Mouse (Mus musculus) neutrophil, adult 59 days (primary cell): Measurements from ENCODE around the gene Zan. TPM values are rescaled to one million over a fixed set of nuclear protein-coding genes. Genes with fewer than 3 reads are reported as not detected.

Experiments
- total RNA-seq, 2 experiments: library from RNA; stranded (reverse); gene quantifications; 1 replicate in 1 of 2; 2 replicates in 1 of 2; pipeline ENCODE4 v1.2.4; 2023

Zan gene
- under 1 TPM; 0.07 to 0.18 TPM for total RNA-seq

GRCm38 (mm10) chr5:137476964-137477363 lies at the start of gene Zan:
Gene Zan, minus strand, starts transcription at chr5:137477064.

GRCm38 (mm10) chr5:137518436-137518835 lies 41.6 kb upstream of the Zan start, which contains the start of gene Gigyf1:
Gene Gigyf1, plus strand, starts transcription at chr5:137518548.

GRCm38 (mm10) chr5:137501709-137502666 lies 25.1 kb upstream of the Zan start, which contains the start of gene Pop7:
Gene Pop7, minus strand, starts transcription at chr5:137502518.

GRCm38 (mm10) chr5:137349384-137350204 lies 127.3 kb downstream of the Zan start, which contains the start of gene Ephb4:
Gene Ephb4, plus strand, starts transcription at chr5:137350109.

GRCm38 (mm10) chr5:137333512-137334174 lies 143.2 kb downstream of the Zan start, which contains the start of gene Slc12a9:
Gene Slc12a9, minus strand, starts transcription at chr5:137333597.

Other genes starting within 250 kb of the Zan start
- gene Ache, start 189.5 kb downstream of the Zan start, total RNA-seq = 1 to 10 TPM; 2.9 to 9.9 TPM
- gene Ufsp1, start 182.4 kb downstream of the Zan start, total RNA-seq = 1 to 10 TPM; 3.0 to 3.9 TPM
- 100 to 1,000 TPM; 207 to 230 TPM for gene Srrt, start 169.4 kb downstream of the Zan start, total RNA-seq
- gene Trip6, start 162.7 kb downstream of the Zan start, total RNA-seq = 1 to 10 TPM; 7.5 to 10.0 TPM
- gene Slc12a9, start 143.5 kb downstream of the Zan start, total RNA-seq = 10 to 100 TPM; 36.7 to 37.4 TPM
- under 1 TPM; 0.13 to 0.20 TPM for gene Ephb4, start 127.0 kb downstream of the Zan start, total RNA-seq
- gene Pop7, start 25.5 kb upstream of the Zan start, total RNA-seq = 10 to 100 TPM; 13.8 to 20.5 TPM
- gene Gigyf1, start 41.5 kb upstream of the Zan start, total RNA-seq = 10 to 100 TPM; 45.4 to 47.4 TPM
- not detected for gene Epo, start 56.2 kb upstream of the Zan start, total RNA-seq
- 100 to 1,000 TPM; 919 to 975 TPM for gene Gnb2, start 56.4 kb upstream of the Zan start, total RNA-seq
- gene Actl6b, start 76.5 kb upstream of the Zan start, total RNA-seq = not detected
- 1 to 10 TPM; 3.9 to 5.5 TPM for gene Tfr2, start 92.8 kb upstream of the Zan start, total RNA-seq
- 10 to 100 TPM; 47.6 to 59.4 TPM for gene Mospd3, start 124.0 kb upstream of the Zan start, total RNA-seq
- gene Pcolce, start 136.7 kb upstream of the Zan start, total RNA-seq = under 1 TPM; 0.58 to 0.62 TPM
- under 1 TPM; 0.22 to 0.38 TPM for gene Fbxo24, start 151.9 kb upstream of the Zan start, total RNA-seq
- gene Lrch4, start 152.1 kb upstream of the Zan start, total RNA-seq = 100 to 1,000 TPM; 231 to 234 TPM
- 10 to 100 TPM; 43.2 to 44.0 TPM for gene Gm20605, start 152.1 kb upstream of the Zan start, total RNA-seq
- 10 to 100 TPM; 63.8 to 70.2 TPM for gene Sap25, start 164.3 kb upstream of the Zan start, total RNA-seq
- gene Irs3, start 168.7 kb upstream of the Zan start, total RNA-seq = under 1 TPM in 1 of 2 experiments, not detected in 1; 0.33 TPM
- 10 to 100 TPM; 24.1 to 25.5 TPM for gene Agfg2, start 207.7 kb upstream of the Zan start, total RNA-seq